Mouse (Mus musculus): ENCODE data around the gene Klhdc8b.
A peak's percentile ranks its signal among the peaks of the same experiment; 100 is the strongest.

The Klhdc8b gene

DNA sequence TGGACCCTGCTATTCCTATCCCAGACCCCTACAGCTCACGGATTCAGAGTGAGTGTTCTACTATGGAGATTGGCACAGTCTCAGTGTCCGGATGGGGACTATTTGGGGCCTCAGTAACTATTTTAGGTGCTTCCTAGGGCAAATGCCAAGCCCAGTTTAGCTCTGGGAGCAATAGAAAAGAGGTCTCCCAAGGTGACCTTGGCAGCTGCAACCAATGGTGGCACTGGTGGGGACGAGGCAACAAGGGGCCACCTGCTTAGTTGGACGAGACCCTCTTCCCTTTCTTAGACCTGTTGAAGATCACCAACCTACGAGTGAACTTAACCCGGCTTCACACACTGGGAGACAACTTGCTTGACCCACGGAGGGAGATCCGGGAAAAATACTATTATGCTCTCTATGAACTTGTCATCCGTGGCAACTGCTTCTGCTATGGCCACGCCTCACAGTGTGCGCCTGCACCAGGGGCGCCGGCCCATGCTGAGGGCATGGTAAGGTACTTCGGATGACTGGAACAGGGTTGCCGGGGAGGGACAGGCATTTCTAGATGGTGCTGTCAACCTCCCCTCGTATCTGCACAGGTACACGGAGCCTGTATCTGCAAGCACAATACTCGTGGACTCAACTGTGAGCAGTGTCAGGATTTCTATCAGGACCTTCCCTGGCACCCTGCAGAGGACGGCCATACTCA lies 20.3 kb upstream of the Klhdc8b start:
- no peak for DNase-seq (ENCODE audit: low read depth, low spot score)

DNA sequence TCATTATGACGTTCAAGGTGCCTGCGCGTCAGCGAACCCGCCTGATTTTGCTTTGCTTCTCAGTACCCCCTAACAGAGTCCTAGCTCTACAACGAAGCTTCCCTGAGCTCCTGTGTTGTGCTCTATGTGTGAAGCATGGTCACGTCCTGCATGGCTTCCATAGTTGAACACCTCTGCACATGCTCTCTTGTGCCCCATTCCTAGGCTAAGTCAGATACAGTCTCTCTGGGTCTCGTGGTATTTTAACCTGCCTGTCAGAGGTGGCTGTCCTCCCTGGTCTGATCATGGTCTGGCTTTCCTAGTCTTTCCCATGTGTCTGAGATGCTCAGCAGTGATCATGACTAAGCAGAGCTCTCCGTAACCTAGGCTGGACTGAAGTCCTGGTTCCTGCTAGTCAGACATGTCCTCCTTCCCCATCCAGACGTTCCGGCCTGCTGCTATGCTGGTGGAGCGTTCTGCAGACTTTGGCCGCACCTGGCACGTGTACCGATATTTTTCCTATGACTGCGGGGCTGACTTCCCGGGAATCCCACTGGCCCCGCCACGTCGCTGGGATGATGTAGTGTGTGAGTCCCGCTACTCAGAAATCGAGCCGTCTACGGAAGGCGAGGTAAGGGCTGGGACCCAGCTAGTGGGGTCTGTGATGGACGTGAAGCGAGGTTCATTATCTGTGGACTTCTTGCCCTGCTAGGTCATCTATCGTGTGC lies 19.6 kb upstream of the Klhdc8b start:
- no peak for DNase-seq (ENCODE audit: low read depth, low spot score)

DNA sequence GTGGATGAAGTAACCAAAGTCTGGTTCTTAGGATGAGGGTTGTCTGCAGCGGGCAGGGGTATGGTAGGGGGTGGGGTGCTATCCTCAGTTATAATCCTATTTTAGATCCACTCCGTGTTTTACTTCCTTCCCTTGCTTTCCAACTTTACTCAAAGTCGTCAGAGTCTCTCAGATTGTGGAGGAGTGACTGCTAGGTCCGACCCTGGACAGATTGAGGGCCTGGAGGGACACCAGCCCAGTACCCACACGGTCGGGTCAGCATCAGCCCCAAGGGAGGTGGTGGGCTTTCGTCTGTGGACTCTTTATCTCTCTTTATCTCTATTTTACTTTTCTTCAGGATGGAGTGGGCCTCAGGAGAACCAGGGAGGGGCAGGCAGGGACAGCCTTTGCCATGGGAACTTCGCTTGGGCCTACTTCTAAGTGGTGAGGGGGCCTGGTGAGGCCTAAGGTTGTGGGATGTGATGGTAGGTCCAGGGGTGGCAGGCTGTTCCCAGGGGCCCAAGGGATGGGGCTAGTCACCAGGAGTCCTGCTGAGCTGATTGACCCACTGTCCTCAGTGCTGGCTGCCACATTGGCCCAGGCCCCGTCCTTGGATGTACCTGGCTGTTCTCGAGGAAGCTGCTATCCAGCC lies 18.5 kb upstream of the Klhdc8b start, which contains the start of gene Lamb2:
Gene Lamb2, plus strand, starts transcription at position 16 of the 631 bp plus-strand sequence.
- peak; percentile 82 for DNase-seq (ENCODE audit: low read depth, low spot score)

DNA sequence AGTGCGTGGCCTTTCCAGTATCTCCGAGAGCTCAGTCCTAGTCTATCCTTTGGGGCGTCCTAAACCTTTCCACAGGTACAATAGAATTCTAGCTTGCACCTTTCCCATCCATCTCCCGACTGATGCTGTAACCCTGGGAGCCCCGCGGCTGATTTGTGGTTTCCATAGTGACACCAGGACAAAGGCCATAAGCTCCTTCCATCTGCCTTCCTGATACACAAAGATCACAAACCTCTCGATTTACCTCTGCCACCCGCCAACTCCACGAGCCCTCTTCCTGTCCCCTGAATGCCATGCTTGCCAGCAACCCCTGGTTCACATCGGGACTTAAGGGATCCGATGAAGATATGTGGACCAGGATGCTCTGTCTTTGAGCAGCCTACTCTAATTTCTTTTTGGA lies 17.9 kb upstream of the Klhdc8b start:
- DNase-seq (ENCODE audit: low read depth, low spot score): no peak

DNA sequence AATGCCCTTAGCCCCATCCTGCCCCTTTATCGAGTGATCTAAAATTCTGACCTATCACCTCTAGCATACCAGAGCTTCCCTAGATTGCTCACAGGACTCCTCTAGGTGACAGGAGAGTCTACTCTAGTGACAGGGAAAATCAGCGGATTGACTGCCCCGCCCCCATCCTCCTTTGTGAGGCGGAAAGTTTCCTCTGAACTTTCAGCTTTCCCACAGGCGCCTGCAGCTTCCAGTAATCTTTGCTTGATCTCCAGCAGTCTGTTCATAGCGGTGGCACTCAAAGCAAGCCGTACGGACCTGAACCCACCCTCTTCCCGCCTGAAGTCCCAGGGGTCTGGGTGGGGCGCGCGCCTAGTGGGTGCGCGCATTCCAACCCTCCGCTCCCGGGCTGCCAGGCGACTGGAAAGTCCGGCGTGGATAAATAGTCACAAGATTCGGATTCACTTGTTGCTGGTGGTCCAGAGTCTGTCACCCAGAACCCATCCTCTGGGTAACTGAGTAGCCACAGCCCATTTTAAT lies 17.3 kb upstream of the Klhdc8b start:
- DNase-seq (ENCODE audit: low read depth, low spot score): peak; percentile 88

DNA sequence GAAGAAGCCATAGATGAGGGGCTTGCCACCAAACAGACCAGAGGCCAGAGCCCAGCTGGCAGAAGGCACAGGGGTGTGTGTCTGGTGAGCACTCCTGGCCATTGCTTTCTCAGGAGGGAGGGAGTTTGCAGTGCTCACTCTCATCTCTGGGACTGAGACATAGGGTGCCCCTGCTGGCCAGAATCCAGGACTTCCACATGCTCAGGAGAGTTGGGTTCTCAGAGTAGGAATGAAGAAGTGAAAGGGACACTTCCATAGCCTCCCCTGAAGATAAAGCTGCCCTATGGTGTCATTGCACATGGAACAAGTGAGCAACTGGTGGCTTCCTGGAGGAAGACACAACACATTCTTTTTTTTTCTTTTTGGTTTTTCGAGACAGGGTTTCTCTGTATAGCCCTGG lies 13.1 kb upstream of the Klhdc8b start:
- DNase-seq (ENCODE audit: low read depth, low spot score): peak; percentile 48

DNA sequence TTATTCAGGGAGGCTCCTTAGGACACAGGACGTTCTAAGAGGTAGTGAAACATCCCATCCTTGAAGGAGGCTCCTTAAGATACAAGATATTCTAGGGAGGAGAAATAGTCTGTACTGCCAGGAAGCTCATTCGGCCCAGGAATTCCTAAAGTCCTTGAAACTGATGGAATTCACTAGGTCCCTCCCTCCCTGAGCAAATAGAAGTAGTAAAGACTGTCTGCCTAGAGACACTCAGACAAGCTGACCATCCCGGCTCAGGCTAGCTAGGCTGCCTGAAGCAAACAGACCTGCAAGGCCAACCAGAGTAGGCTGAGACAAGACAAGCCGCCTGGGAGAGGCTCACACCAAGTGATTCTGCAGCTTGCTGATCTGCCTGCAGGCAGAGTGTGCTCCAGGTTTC lies 8.5 kb upstream of the Klhdc8b start:
- DNase-seq (ENCODE audit: low read depth, low spot score): no peak

DNA sequence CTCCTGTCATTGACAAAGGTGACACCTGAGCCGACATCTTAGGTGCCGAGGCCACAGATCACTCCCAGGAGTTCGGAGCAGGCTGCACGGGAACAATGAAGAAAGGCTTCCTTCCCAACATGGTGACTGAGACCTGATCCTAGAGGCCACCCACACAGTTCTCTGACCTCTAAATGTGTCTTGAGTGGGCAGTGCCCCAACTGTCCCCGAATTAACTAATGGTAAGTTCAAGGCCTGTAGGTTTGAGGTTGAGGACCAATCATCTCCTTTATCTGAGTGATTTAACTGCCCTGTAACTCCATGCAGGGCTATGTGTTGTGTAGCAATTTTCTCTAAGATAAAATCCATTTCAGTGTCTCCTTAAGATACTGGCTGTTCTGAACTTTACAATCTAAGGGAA lies 8.0 kb upstream of the Klhdc8b start:
- DNase-seq (ENCODE audit: low read depth, low spot score): no peak

DNA sequence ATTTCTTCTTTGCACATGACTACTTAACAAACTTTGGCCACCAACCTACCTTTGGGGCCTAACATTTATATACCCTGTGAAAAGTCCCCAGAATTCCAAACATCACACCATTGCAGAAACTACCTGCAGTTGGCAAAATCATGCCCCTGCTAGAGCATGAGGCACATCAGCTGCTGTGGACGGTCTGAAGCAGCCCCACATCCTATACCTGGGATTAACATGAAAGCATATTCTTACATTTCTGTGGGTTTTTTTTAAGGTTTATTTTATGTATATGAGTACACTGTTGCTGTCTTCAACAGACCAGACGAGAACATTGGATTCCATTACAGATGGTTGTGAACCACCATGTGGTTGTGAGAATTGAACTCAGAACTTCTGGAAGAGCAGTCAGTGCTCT lies 4.8 kb upstream of the Klhdc8b start:
- no peak for DNase-seq (ENCODE audit: low read depth, low spot score)

DNA sequence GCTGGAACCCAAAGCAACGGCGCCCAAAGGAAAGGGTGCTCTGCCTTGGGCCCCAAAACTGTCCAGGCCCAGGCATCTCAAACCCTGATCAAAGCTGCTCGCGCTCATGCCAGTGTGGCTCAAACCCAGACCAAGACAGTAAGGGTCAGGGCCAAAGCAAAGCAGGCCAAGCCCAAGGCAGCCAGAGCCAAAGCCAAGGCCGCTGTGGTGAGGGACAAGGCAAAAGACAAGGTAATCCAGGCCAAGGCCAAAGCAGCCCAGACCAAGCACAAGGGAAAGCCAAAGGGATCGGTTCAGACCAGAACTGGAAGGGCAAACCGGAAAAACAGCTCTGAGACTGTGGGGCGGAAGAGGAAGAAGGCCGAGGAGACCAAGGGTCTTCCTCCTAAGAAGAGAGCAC lies 2.3 kb upstream of the Klhdc8b start:
- no peak for DNase-seq (ENCODE audit: low read depth, low spot score)

DNA sequence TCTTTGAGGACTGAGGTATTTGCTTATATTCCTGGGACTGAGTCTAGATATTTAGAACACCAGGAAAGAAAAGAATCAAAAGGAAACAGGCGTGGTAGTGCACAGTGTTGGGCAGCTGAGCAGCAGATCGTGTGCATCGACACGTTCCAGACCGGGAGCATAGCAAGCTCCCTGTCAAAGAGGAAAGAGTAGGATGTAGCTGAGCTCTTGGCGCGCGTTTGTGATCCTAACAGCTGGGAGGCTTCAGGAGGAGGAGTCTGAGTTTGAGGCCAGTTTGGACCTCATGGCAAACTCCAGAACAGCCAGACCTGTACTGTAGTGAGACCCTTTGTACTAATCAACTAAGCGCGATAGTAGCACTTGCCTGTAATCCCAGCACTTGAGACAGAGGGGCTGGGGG lies 811 bp upstream of the Klhdc8b start:
- no peak for DNase-seq (ENCODE audit: low read depth, low spot score)

DNA sequence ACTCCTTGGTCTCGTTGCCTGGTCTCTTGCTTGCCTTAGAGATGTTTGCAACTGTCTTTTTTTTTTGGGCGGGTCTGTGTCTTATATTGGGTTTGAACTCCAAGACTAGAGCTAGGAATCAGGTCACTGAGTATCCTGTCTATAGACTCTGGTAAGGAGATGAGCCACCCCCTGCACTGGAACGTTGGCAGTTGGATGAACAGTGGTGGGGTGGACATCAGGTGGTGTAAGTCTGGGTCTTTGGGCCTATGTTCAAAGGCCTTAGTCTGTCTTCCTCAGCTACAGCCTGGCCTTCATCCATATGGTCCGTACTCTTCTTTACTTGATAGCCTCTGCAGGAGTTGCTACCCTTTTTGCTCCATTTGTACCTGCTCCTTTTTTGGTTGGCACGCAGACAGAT lies 294 bp upstream of the Klhdc8b start:
- no peak for DNase-seq (ENCODE audit: low read depth, low spot score)

DNA sequence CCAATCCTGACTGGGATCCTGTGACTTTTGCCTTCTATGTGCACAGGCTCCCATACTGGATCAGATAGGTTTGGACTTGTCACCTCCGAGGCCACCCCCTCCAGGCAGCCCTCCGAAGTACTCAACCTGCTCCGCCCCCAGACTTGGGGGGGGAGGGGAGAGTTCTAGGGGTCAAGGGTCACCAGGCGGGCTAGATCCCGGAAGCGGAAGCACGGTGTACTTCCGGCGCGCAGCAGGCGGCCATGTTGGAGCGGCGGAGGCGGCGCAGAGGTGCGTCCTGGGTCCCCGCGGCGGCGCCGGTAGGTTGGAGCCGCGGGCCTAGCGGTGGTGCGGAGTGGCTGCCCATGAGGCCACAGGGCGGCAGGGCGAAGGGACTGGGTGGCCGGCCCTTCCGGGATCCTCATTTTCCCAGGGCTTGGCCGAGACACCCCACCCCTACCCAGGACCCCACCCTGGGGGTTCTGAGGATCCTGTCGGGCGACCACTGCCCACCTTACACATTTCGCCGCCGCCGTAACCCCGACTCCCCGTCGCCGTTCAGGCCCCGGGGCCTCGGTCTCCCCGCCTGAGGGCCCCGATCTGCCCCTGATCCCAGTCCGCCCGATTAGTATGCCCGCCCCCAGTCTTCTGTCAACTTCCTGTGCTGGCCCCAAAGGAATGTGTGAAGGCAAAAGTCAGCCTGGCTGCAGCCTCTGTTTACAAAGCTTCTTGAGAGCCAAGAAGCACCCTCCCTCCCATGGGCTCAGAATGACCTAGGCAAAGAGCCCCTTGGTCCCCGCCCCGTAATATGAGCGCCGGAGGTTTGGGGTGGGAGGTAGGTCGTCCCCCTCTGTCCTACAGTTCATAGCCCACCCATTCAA lies 832 bp downstream of the Klhdc8b start, which contains the start of gene Ccdc71:
Gene Ccdc71, plus strand, starts transcription at position 209 of the 860 bp plus-strand sequence.
- DNase-seq (ENCODE audit: low read depth, low spot score): peak; percentile 94

DNA sequence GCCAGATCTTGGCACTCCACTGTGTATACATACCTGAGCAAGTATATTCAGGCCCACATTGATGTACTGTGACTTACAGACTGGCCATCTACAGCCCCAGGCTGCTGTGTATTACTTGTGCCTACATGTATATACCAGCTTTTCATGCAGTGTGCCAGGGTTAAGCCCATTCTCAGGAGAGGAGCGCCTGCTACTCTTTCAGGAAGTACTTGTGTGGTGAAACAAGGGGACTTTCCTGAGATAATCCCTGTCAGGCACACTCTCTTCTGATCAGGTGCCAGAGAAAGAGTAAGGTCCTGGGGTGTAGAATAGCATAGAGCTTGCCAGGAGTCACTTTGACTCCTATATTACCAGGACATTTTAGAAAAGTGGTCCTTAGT lies 1.5 kb downstream of the Klhdc8b start:
- DNase-seq (ENCODE audit: low read depth, low spot score): no peak

DNA sequence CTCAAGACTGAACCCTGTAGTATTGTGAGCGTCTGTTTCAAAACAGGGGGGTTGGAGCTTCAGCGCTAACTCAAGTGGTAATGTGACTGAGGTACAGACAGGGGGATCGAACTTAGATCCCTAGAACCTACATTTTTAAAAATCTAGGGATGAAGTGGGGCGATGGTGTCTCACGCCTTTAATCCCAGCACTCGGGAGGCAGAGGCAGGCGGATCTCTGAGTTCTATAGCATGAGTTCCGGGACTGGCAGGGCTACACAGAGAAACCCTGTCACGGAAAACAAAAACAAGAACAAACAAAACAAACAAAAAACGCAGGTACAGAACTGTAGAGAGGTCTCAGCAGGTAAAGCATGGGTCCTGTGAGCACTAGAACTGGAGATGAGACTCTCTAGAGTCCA lies 4.4 kb downstream of the Klhdc8b start:
- DNase-seq (ENCODE audit: low read depth, low spot score): no peak

DNA sequence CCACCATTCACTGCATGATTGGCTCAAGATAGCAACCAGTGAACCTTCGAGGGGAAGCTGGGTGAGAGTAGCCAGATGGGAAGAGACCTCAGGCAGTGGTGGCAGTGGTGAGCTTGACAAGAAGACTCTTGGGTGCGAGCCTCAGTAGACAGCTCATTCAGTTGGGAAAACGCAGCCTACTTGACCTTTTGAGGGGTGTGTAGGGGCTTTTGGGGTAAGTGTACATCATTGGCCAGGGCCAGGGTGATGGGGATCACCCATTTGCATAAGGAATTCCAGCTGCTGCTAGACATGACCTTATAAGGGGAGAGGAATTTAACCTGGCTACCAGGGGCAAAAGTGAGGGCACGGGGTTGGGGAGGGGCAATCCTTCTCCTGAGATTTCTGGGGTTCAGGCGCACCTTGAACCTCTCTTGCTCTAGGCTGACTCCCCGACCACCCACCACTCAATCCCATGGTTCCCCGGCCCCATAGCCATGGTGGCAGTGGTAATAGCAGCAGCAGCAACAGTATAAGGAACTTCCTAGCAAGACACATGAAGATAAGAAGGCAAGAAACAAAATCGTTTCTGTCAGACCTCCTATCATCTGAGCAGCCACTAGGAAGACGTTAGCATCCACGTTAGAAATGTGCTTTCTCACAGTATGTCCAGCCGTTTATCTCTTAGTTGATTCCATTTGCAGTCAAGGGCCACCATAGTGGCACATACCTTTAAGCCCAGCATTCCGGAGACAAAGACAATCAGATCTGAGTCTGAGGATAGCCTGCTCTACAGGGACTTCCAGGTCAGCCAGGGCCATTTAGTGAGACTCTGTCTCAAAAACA lies 5.4 kb downstream of the Klhdc8b start:
- peak; percentile 69 for DNase-seq (ENCODE audit: low read depth, low spot score)

DNA sequence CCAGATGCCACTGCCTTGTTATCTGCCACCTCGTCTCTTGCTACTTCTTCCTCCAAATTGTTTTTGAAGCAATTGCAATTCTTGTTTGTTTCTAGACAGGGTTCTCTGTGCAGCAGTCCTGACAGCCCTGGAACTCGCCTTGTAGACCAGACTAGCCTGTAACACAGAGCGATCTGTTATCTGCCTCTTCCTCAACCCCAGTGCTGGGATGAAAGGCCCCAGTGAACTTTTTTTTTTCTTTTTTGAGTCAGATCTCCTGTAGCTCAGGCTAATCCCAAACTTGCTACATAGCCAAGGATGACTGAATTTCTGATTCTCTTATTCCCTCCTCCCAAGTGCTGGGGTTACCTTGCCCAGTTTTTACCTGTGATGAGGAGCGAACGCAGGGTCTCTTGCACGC lies 7.0 kb downstream of the Klhdc8b start:
- no peak for DNase-seq (ENCODE audit: low read depth, low spot score)

DNA sequence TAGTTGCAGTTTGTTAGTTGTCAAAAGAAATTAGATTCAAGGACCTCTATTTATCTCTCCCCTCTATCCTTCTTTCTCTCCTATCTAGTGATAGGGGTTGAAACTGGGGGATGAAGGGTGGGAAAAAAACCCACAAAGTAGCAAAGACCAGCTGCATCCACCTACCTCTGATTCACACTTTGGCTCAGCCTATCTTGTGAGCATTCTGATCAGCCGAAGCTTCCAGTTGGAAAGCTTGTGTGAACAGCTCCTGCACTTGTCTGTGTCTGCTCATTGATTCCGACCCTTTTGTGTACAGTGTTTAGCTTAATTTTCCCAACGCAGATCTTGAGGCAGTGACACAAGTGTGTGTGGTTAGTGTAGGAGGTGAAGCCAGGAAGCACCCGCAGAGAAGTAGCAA lies 7.9 kb downstream of the Klhdc8b start:
- no peak for DNase-seq (ENCODE audit: low read depth, low spot score)

DNA sequence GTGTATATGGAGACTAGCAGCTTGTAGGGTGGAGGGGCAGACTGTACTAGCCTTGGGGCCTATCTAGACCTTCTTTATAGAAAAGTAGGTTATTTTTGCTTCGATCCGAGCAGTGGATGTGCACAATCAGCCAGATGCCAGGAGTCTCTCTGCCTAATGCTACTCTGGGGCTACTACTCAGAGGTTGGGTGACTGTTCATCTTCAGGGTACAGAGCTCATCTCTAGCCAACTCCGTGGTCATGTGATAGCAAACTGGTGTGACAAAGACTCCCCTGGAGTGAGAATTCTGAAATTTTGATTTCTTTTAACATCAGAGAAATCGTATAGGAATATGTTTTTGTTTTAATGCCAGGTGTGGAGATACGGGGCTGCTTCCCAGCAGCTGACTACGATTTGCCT lies 8.5 kb downstream of the Klhdc8b start:
- DNase-seq (ENCODE audit: low read depth, low spot score): no peak

DNA sequence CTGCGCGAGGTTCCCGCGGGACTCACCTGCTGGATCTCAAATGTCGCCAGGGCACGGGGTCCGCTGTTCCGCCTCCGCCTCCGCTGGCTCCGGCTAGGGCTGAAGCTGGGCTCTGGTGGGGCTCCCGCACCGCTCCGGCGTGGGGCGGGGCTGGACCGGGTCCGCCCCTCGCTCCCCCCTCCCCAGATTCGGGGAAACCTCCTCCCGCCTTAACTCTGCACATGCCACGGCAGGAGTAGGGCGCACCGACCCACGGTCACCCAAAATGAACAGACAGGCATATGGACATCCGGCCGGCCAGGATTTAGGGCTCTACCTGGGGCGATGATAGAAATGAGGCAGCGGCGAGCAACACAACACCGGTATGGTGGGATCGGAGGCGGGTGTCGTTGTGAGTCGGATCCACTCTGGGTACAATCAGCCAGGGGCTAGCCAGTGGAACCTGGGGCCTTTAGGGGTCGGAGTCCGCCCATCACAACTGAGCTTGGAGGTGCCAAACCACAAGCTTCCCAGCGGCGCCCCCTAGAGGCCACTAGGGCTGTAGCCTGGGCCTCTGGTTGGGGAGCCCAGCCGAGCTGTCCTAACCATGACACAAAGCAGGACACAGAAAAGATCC lies 9.0 kb downstream of the Klhdc8b start:
- DNase-seq (ENCODE audit: low read depth, low spot score): peak; percentile 82

Measured in ES-CJ7 (cell line).